Mouse (Mus musculus) lung, adult 2 months (tissue): ENCODE measurements around the gene Odf4.

ENCODE experiments used
- CTCF ChIP-seq: fragments of 200-500 bp; IDR thresholded peaks from 2 replicates; pipeline ENCODE4 v1.5.1; 2011; ENCODE audit warnings: mild to moderate bottlenecking, low read length, control low read depth; ENCODE audit not compliant: insufficient read depth
- POLR2A ChIP-seq: fragments of 200-500 bp; IDR thresholded peaks from 2 replicates; pipeline ENCODE4 v1.6.1; 2011; ENCODE audit warnings: low read depth, mild to moderate bottlenecking, control low read depth, low read length, borderline replicate concordance; ENCODE audit errors: extremely low read depth

GRCm38 (mm10) chr11:68955473-68955872, 28.6 kb upstream of the Odf4 start:
- TF ChIP-seq POLR2A (no peak), CTCF (no peak)
